Mouse (Mus musculus) embryonic fibroblast, embryonic 13.5 days (primary cell): Measurements from ENCODE around the gene Dnajc16. TPM values are rescaled to one million over a fixed set of nuclear protein-coding genes. Genes with fewer than 3 reads are reported as not detected.

Source experiments
- H3K27ac ChIP-seq: 2 replicates; pipeline ENCODE4 v1.5.1; 2012; ENCODE audit warnings: low read length, control low read depth, inconsistent platforms; ENCODE audit not compliant: insufficient read depth
- H3K4me1 ChIP-seq: 2 replicates; pipeline ENCODE4 v1.6.1; 2011; ENCODE audit warnings: low read length; ENCODE audit not compliant: control insufficient read depth, insufficient read depth
- H3K4me3 ChIP-seq: 2 replicates; pipeline ENCODE4 v1.5.1; 2011; ENCODE audit warnings: mild to moderate bottlenecking, control low read depth, low read length; ENCODE audit not compliant: insufficient read depth
- CTCF ChIP-seq: IDR thresholded peaks from 2 replicates; pipeline ENCODE4 v1.5.1; 2011; ENCODE audit warnings: mild to moderate bottlenecking, control low read depth, low read length, moderate library complexity, borderline replicate concordance; ENCODE audit not compliant: insufficient read depth
- POLR2A ChIP-seq: IDR thresholded peaks from 2 replicates; pipeline ENCODE4 v1.6.1; 2011; ENCODE audit warnings: low read depth, mild to moderate bottlenecking, control low read depth, low read length, moderate library complexity
- polyA plus RNA-seq: library from polyadenylated mRNA; stranded (reverse); fragments of >200 nt; gene quantifications from 2 replicates; pipeline ENCODE4 v1.2.4, GENCODE M21; 2011; ENCODE audit warnings: low read depth; ENCODE audit not compliant: missing spikeins, insufficient read length

The Dnajc16 gene
- polyA plus RNA-seq, 1 experiment, result 11.3 TPM

- H3K27ac ChIP-seq, result peak within 1 kb of the TSS; percentile 96
- peaks cover 9% of the 10 kb centered on the region; the same call in 1 of the 2 replicates for H3K4me1 ChIP-seq
- peak within 1 kb of the TSS; percentile 92 for H3K4me3 ChIP-seq
- TF ChIP-seq CTCF, result no peak
- TF ChIP-seq POLR2A, result peak; percentile 82
Observed at GRCm38 (mm10) chr4:141722731-141723672, 67.7 kb downstream of the Dnajc16 start, which contains the start of gene Ddi2. Gene Ddi2 (minus strand): TSS chr4:141723419.

GRCm38 (mm10) chr4:141721961-141722360 lies 68.8 kb downstream of the Dnajc16 start:
- TF ChIP-seq POLR2A, result no peak
- no peak for TF ChIP-seq CTCF
- H3K27ac ChIP-seq, result peak overlapping the region; percentile 45; the same call in 1 of the 2 replicates
- peaks cover 9% of the 10 kb centered on the region; the same call in 1 of the 2 replicates for H3K4me1 ChIP-seq
- H3K4me3 ChIP-seq, result peak overlapping the region; percentile 92

GRCm38 (mm10) chr4:141720761-141721523 lies 69.8 kb downstream of the Dnajc16 start:
- Histone ChIP-seq H3K27ac (peak overlapping the region; percentile 1; the same call in 1 of the 2 replicates), H3K4me3 (peak overlapping the region; percentile 3), H3K4me1 (peaks cover 9% of the 10 kb centered on the region; the same call in 1 of the 2 replicates)
- no peak for TF ChIP-seq CTCF

GRCm38 (mm10) chr4:141719304-141719703 lies 71.4 kb downstream of the Dnajc16 start:
- H3K27ac ChIP-seq, result no peak overlapping the region
- TF ChIP-seq CTCF (no peak), POLR2A (no peak)
- H3K4me1 ChIP-seq, result peaks cover 9% of the 10 kb centered on the region; the same call in 1 of the 2 replicates
- H3K4me3 ChIP-seq, result no peak overlapping the region

GRCm38 (mm10) chr4:141717633-141718032 lies 73.1 kb downstream of the Dnajc16 start:
- TF ChIP-seq POLR2A (no peak), CTCF (no peak)
- Histone ChIP-seq H3K4me3 (no peak overlapping the region), H3K27ac (no peak overlapping the region), H3K4me1 (peaks cover 9% of the 10 kb centered on the region; the same call in 1 of the 2 replicates)

GRCm38 (mm10) chr4:141715027-141715426 lies 75.7 kb downstream of the Dnajc16 start:
- no peak overlapping the region for H3K27ac ChIP-seq
- H3K4me3 ChIP-seq, result no peak overlapping the region
- no peak for TF ChIP-seq CTCF
- no peak for TF ChIP-seq POLR2A
- no peaks in the 10 kb centered on the region for H3K4me1 ChIP-seq

GRCm38 (mm10) chr4:141713598-141714142 lies 77.1 kb downstream of the Dnajc16 start:
- Histone ChIP-seq H3K27ac (no peak overlapping the region), H3K4me1 (peaks cover 4% of the 10 kb centered on the region; the same call in 1 of the 2 replicates), H3K4me3 (no peak overlapping the region)
- TF ChIP-seq CTCF, result no peak
- TF ChIP-seq POLR2A, result no peak

- Histone ChIP-seq H3K4me3 (no peak overlapping the region), H3K27ac (no peak overlapping the region), H3K4me1 (peaks cover 4% of the 10 kb centered on the region; the same call in 1 of the 2 replicates)
- TF ChIP-seq POLR2A (no peak), CTCF (no peak)
Observed at GRCm38 (mm10) chr4:141711250-141711649, 79.5 kb downstream of the Dnajc16 start.

Other genes with a start within 250 kb of the Dnajc16 start
- gene Fblim1, start 184.8 kb downstream of the Dnajc16 start, polyA plus RNA-seq, result 72.4 and 90.1 TPM in 2 replicates
- gene Tmem82, start 172.3 kb downstream of the Dnajc16 start, polyA plus RNA-seq, result not detected in 2 replicates
- gene Slc25a34, start 167.1 kb downstream of the Dnajc16 start, polyA plus RNA-seq, result 0.19 TPM in 1 of 2 replicates, not detected in the other
- gene Plekhm2, start 126.0 kb downstream of the Dnajc16 start, polyA plus RNA-seq, result 22.5 and 29.8 TPM in 2 replicates
- 5.1 and 5.3 TPM in 2 replicates for gene Rsc1a1, start 105.3 kb downstream of the Dnajc16 start, polyA plus RNA-seq
- 27.6 and 30.9 TPM in 2 replicates for gene Ddi2, start 67.5 kb downstream of the Dnajc16 start, polyA plus RNA-seq
- not detected in 2 replicates for gene Agmat, start 44.3 kb downstream of the Dnajc16 start, polyA plus RNA-seq
- 10.0 and 13.2 TPM in 2 replicates for gene Casp9, start 2.7 kb upstream of the Dnajc16 start, polyA plus RNA-seq
- not detected in 2 replicates for gene Cela2a, start 35.2 kb upstream of the Dnajc16 start, polyA plus RNA-seq
- gene Ctrc, start 55.4 kb upstream of the Dnajc16 start, polyA plus RNA-seq, result not detected in 2 replicates
- gene Efhd2, start 84.0 kb upstream of the Dnajc16 start, polyA plus RNA-seq, result 25.3 and 28.7 TPM in 2 replicates
- gene Fhad1, start 224.2 kb upstream of the Dnajc16 start, polyA plus RNA-seq, result not detected in 2 replicates